Mouse (Mus musculus) R1 (cell line): ENCODE data around the gene Fgf10.

Source experiments
- DNase-seq: peaks from one replicate; pipeline ENCODE4 v3.0.0-alpha.2; 2018; ENCODE audit warnings: low read depth, low spot score

Gene Fgf10

GRCm38 (mm10) chr13:118835078-118835477, 165.5 kb downstream of the Fgf10 start:
- DNase-seq = no peak
